Mouse (Mus musculus): ENCODE data around the gene Zdhhc12. TPM values are rescaled to one million over a fixed set of nuclear protein-coding genes. Genes with fewer than 3 reads are reported as not detected.
"Not testable (repeated sequence)": the region's sequence is repeated elsewhere in the genome, so short reads cannot be mapped to it uniquely, and the experiment has no call there.

Gene Zdhhc12
- 35.2 and 37.7 TPM in 2 replicates for polyA plus RNA-seq (2016; fragmentation: Nextera tagmentation; extraction: Ambion mirVana)

DNA sequence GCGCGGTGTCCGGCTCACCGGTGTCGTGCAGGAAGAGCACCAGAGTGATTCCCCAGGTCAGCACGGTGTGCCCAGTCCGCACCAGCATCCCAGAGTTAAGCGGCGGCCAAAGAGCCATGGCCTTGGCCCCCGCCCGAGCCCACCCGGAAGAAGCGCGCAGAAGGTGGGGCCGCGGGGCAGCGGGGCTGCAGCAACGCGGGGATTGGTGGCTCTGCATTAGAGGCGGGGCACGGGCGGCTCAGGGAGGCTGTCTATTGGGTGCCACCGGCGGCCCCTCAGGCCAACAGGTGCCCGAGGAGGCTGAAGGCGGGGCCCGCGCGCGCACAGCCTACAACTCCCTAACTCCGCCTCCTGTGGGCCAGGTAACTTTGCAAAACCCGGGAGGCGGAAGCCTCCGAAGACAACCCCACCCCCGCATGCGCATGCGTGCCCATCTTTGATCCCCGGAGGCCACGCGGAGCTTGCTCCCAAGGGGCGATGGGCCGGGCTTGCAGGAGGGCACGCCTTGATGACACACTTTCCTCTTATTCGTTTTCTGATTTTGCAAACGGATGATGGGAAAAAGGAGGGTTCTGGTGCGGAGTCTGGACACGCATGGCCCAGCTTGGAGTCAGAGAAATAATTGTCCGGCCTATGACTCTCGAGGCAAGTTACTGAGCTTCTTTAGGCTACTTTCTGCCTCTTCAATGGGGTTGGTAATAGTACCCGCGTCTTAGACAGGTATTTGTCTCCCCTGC lies at the start of gene Zdhhc12:
TSS of gene Zdhhc12 (minus strand) at position 178 of the 737 bp plus-strand sequence.
- Histone ChIP-seq H3K4me3 (peak within 1 kb of the TSS; percentile 74), H3K36me3 (replicated peaks) (peaks cover 49% of the 10 kb centered on the region), H3K27me3 (replicated peaks; ENCODE audit: low read depth, poor library complexity, severe bottlenecking) (no peaks in the 10 kb centered on the region), H3K9me3 (no peaks in the 10 kb centered on the region), H3K4me1 (peaks cover 32% of the 10 kb centered on the region), H3K27ac (replicated peaks) (peak within 1 kb of the TSS; percentile 84)
- under 1% methylated on average over 51 of the region's 51 CpGs for WGBS
- DNase-seq (ENCODE audit: low spot score): peak; percentile 98

DNA sequence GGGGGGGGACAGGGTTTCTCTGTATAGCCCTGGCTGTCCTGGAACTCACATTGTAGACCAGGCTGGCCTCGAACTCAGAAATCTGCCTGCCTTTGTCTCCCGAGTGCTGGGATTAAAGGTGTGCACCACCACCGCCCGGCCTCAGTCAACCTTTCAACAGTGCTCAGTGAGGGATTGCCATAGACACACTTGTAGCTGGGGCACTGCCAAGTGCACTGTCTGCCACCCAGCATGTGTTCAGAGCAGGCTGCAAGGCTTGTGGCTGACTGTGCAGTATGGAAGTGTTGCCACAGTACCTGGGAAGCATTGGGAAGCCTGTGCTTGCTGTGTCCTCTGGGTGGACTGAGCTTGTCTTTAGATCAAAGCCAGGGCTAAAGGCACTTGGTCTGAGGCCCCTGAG lies 46.6 kb upstream of the Zdhhc12 start:
- H3K4me1 ChIP-seq; H3K27me3 ChIP-seq (replicated peaks; ENCODE audit: low read depth, poor library complexity, severe bottlenecking); H3K9me3 ChIP-seq; DNase-seq (ENCODE audit: low spot score); H3K27ac ChIP-seq (replicated peaks); H3K4me3 ChIP-seq: not testable (repeated sequence)
- 95% methylated on average over 4 of the region's 4 CpGs for WGBS
- peaks cover 95% of the 10 kb centered on the region for H3K36me3 ChIP-seq (replicated peaks)

DNA sequence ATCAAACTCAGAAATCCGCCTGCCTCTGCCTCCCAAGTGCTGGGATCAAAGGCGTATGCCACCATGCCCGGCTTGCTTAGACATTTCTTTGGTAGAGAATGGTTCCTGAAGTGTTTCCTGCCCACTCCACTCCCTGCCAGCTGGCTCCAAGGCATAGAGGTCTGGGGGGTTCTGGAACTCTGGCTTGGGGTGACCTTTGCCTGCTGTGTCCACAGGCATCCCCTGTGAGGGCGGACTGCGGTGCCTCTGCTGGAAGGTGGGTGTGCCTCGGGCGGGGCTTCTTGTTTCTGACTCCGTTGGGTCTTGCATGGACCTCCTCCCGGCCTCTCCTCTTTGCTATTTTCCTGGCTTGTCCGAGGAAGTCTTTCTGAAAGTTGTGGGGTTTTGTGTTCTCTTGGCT lies 43.0 kb upstream of the Zdhhc12 start:
- Histone ChIP-seq H3K27me3 (replicated peaks; ENCODE audit: low read depth, poor library complexity, severe bottlenecking) (no peaks in the 10 kb centered on the region), H3K4me3 (peak overlapping the region; percentile 16; the same call in 1 of the 2 replicates), H3K27ac (replicated peaks) (no peak overlapping the region), H3K9me3 (no peaks in the 10 kb centered on the region), H3K4me1 (peaks cover 24% of the 10 kb centered on the region), H3K36me3 (replicated peaks) (peaks cover 63% of the 10 kb centered on the region)
- whole genome bisulfite sequencing: 92% methylated on average over 10 of the region's 10 CpGs
- no peak for DNase-seq (ENCODE audit: low spot score)

DNA sequence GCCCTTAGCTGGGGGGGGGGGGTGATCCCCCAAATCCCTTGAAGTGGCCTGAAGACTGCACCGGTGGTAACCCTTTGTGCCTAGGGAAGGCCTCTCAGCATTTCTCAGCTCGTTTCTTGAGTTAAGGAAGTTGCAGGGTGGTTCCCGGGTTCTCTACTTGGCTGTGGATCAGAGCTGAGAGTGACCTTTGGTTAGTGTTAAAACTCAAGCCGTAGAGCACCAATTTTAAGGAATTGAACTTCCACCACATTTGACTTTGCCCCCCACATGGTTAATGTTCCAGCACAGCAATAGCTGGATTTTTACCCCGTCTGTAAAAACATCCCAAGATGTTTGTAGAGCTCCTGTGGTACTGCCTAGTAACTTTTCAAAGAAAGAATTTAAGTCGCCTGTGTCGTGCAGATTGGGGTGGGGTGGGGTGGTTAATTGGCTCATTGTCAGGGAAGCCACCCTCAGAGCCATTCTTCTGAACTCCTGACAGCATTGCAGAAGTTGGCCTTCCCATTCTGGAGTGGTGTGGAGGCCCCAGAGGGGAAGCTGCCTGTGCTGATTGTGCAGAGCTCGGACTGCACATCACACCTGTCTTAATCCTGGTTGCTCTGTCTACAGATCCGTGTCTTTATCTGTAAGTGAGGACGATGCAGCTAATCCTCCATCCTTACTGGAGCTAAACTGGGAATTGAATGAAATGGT lies 41.6 kb upstream of the Zdhhc12 start:
- Histone ChIP-seq H3K36me3 (replicated peaks) (peaks cover 49% of the 10 kb centered on the region), H3K9me3 (no peaks in the 10 kb centered on the region), H3K27me3 (replicated peaks; ENCODE audit: low read depth, poor library complexity, severe bottlenecking) (no peaks in the 10 kb centered on the region), H3K4me1 (peaks cover 24% of the 10 kb centered on the region), H3K27ac (replicated peaks) (peak overlapping the region; percentile 90; the same call in 1 of the 2 replicates), H3K4me3 (peak overlapping the region; percentile 91)
- no peak for DNase-seq (ENCODE audit: low spot score)
- 73% methylated on average over 10 of the region's 10 CpGs for WGBS

DNA sequence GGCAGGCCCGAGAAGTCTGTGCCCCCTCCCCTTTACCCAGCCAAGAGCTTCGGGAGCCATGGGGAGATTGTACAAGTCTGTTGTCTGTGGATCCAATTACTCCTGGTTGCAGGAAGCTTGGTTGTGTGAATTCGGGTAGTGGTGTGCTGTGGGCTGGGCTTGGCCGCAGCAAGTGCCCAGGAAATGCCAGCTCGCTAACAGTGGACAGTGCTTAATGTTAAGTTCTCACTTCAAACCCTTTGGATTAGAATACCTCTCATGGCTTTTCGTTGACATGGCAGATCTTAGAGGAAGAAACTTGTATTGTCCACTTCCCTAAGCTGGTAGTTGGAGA lies 40.9 kb upstream of the Zdhhc12 start:
- Histone ChIP-seq H3K9me3 (no peaks in the 10 kb centered on the region), H3K27ac (replicated peaks) (peak overlapping the region; percentile 90), H3K4me3 (peak overlapping the region; percentile 91), H3K27me3 (replicated peaks; ENCODE audit: low read depth, poor library complexity, severe bottlenecking) (no peaks in the 10 kb centered on the region), H3K36me3 (replicated peaks) (peaks cover 44% of the 10 kb centered on the region), H3K4me1 (peaks cover 24% of the 10 kb centered on the region)
- 27% methylated on average over 6 of the region's 6 CpGs for WGBS
- no peak for DNase-seq (ENCODE audit: low spot score)

DNA sequence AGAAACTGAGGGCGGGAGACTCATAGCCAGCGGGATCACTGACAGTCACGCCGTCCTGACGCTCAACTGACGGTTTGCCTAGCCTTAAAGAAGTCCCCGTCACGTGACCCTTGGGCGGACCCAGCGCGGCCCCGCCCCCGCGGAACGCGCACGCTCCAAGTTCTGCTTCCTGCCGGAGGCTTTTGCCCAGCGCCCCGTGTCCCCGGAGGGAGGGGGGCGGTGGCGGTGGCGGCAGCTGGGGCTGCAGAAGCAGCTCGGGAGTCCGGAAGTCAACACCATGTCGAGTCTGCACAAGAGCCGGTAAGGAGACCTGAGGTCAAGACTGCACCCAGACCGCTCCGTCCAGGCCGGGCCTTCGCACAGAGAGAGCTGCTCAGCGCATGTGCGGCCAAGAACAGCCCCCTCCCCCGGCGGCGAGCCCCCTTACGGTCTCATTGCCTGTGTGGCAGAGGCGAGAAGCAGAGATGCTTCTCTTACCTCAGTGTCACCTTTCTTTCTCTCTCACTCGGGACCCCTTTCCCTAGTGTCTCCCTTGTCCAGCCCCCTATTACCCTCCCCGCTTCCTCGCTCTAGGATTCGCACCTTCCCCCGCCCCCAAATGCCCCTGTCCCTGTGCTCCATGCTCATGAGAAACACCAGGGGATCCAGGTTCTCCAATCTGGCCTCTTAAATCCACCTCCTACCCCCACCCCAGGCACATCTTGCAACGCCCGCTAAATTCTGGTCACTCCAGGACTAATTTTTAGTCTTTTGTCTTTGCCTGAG lies 40.3 kb upstream of the Zdhhc12 start, which contains the start of gene Tbc1d13:
TSS of gene Tbc1d13 (plus strand) at position 134 of the 765 bp plus-strand sequence.
- Histone ChIP-seq H3K36me3 (replicated peaks) (peaks cover 41% of the 10 kb centered on the region), H3K27me3 (replicated peaks; ENCODE audit: low read depth, poor library complexity, severe bottlenecking) (no peaks in the 10 kb centered on the region), H3K9me3 (no peaks in the 10 kb centered on the region), H3K4me1 (peaks cover 24% of the 10 kb centered on the region), H3K4me3 (peak within 1 kb of the TSS; percentile 91), H3K27ac (replicated peaks) (peak within 1 kb of the TSS; percentile 90)
- peak; percentile 97 for DNase-seq (ENCODE audit: low spot score)
- under 1% methylated on average over 46 of the region's 46 CpGs for WGBS

DNA sequence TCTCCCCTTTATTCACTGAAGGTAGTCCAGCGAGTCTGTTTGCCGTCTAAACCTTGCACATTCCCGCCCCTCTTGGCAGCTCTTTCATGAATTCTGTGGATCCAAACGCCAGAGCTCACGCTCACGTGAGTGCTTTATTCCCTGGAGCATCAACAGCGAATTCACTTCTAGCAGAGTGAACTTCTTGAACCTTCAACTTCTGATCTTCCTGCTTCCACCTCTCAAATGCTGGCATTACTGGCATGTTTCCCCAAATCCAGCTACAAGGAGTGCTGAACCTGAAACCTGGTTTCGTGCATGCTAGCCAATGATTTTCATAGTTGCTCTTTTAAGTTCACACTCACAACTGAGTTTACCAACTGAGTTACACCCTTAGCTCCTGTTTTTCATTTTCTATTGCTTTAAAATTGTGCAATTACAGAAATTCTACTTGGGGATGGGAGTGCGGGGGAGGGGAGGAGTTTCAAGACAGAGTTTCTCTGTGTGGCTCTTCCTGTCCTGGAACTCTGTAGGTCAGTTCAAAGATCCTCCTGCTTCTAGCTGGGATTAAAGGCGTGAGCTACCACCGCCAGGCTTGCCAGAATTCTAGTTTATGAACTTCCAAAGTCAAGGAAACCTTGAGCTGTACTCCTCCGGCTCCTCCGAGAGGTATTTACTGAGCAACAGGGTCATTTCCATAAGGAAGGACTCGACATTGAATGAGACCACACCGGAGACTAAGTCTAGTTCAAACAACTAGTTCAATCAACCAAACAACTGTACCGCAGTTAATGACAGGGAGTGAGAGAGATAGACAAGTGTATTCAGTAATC lies 39.6 kb upstream of the Zdhhc12 start:
- no peak for DNase-seq (ENCODE audit: low spot score)
- peak overlapping the region; percentile 90 for H3K27ac ChIP-seq (replicated peaks)
- 20% methylated on average over 16 of the region's 16 CpGs for WGBS

DNA sequence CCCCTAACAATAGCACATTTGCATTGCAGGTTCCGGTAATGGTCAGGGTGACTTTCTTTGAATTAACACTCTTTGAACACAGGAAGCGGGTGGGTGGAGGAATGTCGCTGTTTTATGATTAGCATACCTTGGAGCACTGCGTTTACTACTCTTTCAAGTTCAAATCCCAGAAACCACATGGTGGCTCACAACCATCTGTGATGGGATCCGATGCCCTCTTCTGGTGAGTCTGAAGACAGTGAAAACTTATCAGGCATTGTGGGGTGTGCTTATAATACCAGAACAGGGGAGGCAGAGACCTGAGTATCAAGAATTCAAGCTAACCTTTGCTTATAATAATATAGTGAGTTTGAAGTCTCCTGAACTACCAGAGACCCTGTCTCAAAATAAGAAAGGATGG lies 37.8 kb upstream of the Zdhhc12 start:
- DNase-seq (ENCODE audit: low spot score); H3K27me3 ChIP-seq (replicated peaks; ENCODE audit: low read depth, poor library complexity, severe bottlenecking); H3K9me3 ChIP-seq; H3K27ac ChIP-seq (replicated peaks); H3K4me3 ChIP-seq: not testable (repeated sequence)
- Histone ChIP-seq H3K36me3 (replicated peaks) (peaks cover 16% of the 10 kb centered on the region), H3K4me1 (peaks cover 24% of the 10 kb centered on the region)
- 70% methylated on average over 5 of the region's 5 CpGs for WGBS

More for the DNA sequence above, 39.6 kb upstream of the Zdhhc12 start:
- Histone ChIP-seq H3K4me3 (peak overlapping the region; percentile 91), H3K9me3 (no peaks in the 10 kb centered on the region), H3K27me3 (replicated peaks; ENCODE audit: low read depth, poor library complexity, severe bottlenecking) (no peaks in the 10 kb centered on the region), H3K36me3 (replicated peaks) (peaks cover 34% of the 10 kb centered on the region), H3K4me1 (peaks cover 24% of the 10 kb centered on the region)

DNA sequence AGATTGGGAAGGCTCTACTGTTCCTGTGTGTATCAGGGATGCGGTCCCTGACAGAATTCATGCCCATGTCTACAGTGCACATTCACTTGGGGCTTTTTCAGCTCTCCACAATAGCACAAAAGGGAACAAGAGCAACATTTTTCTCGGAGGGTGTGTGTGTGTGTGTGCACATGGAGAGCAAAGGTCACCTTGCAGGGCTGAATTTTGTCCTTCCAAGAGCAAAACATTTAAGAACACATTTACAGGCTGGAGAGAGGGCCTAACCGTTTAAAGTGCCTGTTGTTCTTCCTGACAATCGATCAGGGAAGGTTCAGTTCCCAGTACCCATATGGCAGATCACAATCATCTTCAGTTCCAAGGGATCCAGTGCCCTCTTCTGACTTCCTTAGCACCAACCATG lies 36.7 kb upstream of the Zdhhc12 start:
- Histone ChIP-seq H3K4me1 (peaks cover 25% of the 10 kb centered on the region), H3K27ac (replicated peaks) (no peak overlapping the region), H3K4me3 (no peak overlapping the region), H3K9me3 (no peaks in the 10 kb centered on the region), H3K27me3 (replicated peaks; ENCODE audit: low read depth, poor library complexity, severe bottlenecking) (no peaks in the 10 kb centered on the region), H3K36me3 (replicated peaks) (peaks cover 5% of the 10 kb centered on the region)
- 84% methylated on average over 4 of the region's 4 CpGs for WGBS
- no peak for DNase-seq (ENCODE audit: low spot score)

DNA sequence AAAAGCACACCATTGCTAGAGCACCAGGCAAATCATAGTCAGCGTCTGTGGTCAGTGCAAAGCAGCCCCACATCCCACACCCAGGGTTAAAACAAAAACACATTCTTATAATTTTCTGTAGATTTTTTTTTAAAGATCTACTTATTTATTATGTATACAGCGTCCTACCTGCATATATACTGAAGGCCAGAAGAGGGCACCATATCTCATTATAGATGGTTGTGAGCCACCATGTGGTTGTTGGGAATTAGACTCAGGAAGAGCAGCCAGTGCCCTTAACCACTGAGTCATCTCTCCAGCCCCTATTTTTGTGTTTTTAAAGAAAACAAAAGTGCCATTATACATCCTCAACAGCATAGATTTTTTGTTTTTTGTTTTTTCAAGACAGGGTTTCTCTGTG lies 35.3 kb upstream of the Zdhhc12 start:
- WGBS: 32% methylated on average over 2 of the region's 2 CpGs
- no peaks in the 10 kb centered on the region for H3K9me3 ChIP-seq
- H3K27me3 ChIP-seq (replicated peaks; ENCODE audit: low read depth, poor library complexity, severe bottlenecking): no peaks in the 10 kb centered on the region
- H3K4me3 ChIP-seq: no peak overlapping the region
- H3K36me3 ChIP-seq (replicated peaks): no peaks in the 10 kb centered on the region
- peaks cover 25% of the 10 kb centered on the region for H3K4me1 ChIP-seq
- no peak overlapping the region for H3K27ac ChIP-seq (replicated peaks)
- no peak for DNase-seq (ENCODE audit: low spot score)

DNA sequence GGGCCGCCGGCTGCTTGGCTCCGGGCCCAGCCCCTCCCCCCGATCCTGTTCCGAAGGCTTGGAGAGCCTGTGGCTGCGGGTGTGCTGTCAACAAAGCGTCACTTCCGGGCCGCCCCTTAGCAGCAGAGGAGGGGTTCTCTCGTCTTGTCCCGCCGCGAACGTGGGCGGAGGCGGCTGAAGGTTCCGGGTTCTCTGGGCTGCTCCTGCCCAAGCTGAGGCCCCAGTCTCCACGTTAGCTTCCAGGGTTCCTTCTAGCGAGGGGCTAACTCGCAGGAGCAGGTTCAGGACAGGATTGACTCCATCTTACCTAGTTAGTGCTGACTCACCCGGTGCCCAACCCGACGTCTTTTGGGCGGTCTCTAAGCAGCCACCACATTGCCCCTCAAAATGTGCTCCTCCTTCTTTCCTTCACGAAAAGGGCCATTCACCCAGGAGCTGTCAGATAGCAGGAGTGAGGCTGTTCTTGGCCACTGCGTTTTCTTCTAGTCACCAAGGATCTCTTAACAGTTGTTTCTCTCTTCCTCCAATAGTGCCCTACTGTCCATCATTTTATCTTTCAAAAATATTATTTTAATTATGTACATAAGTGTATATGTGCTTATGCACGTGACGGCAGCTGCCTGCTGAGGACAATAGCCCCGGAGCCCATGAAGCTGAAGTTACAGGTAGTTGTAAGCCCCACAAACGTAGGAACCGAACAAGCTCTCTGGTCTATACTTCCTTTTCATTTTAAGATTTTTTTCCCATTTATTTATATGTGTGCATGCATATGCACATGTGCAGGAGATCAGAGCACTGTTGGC lies 31.2 kb upstream of the Zdhhc12 start, which contains the start of gene Zer1:
TSS of gene Zer1 (minus strand) at position 114 of the 803 bp plus-strand sequence.
- Histone ChIP-seq H3K27ac (replicated peaks) (peak within 1 kb of the TSS; percentile 93), H3K4me1 (peaks cover 30% of the 10 kb centered on the region), H3K4me3 (peak within 1 kb of the TSS; percentile 97), H3K9me3 (no peaks in the 10 kb centered on the region), H3K36me3 (replicated peaks) (peaks cover 9% of the 10 kb centered on the region; the same call in 1 of the 2 replicates), H3K27me3 (replicated peaks; ENCODE audit: low read depth, poor library complexity, severe bottlenecking) (no peaks in the 10 kb centered on the region)
- peak; percentile 94 for DNase-seq (ENCODE audit: low spot score)
- WGBS: 12% methylated on average over 31 of the region's 31 CpGs
